Mouse (Mus musculus) megakaryocyte, embryonic 14.5 days (primary cell): ENCODE measurements around the gene Papln. TPM values are rescaled to one million over a fixed set of nuclear protein-coding genes. Genes with fewer than 3 reads are reported as not detected.

ENCODE experiments used
- H3K27me3 ChIP-seq: replicated peaks from 2 replicates; pipeline ENCODE3; 2012; ENCODE audit warnings: inconsistent platforms
- H3K36me3 ChIP-seq: replicated peaks from 2 replicates; pipeline ENCODE3; 2012; ENCODE audit warnings: low read length, inconsistent platforms, mixed read lengths
- H3K4me1 ChIP-seq: 2 replicates; pipeline ENCODE4 v1.6.1; 2012; ENCODE audit warnings: inconsistent platforms
- H3K4me3 ChIP-seq: replicated peaks from 2 replicates; pipeline ENCODE3; 2012; ENCODE audit warnings: moderate library complexity, mild to moderate bottlenecking, inconsistent platforms
- H3K9me3 ChIP-seq: 2 replicates; pipeline ENCODE4 v1.6.1; 2012; ENCODE audit warnings: inconsistent platforms
- FLI1 ChIP-seq: IDR thresholded peaks from 2 replicates; pipeline ENCODE4 v1.6.1; 2012; ENCODE audit warnings: low read length, inconsistent platforms, mixed read lengths
- GATA1 ChIP-seq: IDR thresholded peaks from 3 replicates; pipeline ENCODE4 v1.6.1; 2012; ENCODE audit warnings: mixed read lengths, low read length, inconsistent platforms, borderline replicate concordance
- polyA plus RNA-seq: library from polyadenylated mRNA; stranded (reverse); fragments of >175 nt; gene quantifications from 2 replicates; pipeline ENCODE4 v1.2.3, GENCODE M21; 2012; ENCODE audit warnings: low replicate concordance; ENCODE audit not compliant: insufficient read depth

The Papln gene
- polyA plus RNA-seq, 1 experiment, result 0.22 TPM

GRCm38 (mm10) chr12:83782669-83783068, 19.2 kb downstream of the Papln start:
- no peaks in the 10 kb centered on the region for H3K36me3 ChIP-seq
- TF ChIP-seq GATA1 (no peak), FLI1 (no peak)
- peaks cover 76% of the 10 kb centered on the region for H3K27me3 ChIP-seq
- H3K9me3 ChIP-seq, result no peaks in the 10 kb centered on the region
- no peak overlapping the region for H3K4me3 ChIP-seq
- 0 out of 2 replicates have a peak, but pooled peaks cover 3% of the 10 kb centered on the region for H3K4me1 ChIP-seq

- Histone ChIP-seq H3K4me3 (no peak overlapping the region), H3K4me1 (0 out of 2 replicates have a peak, but pooled peaks cover 3% of the 10 kb centered on the region), H3K27me3 (peaks cover 67% of the 10 kb centered on the region), H3K36me3 (no peaks in the 10 kb centered on the region), H3K9me3 (no peaks in the 10 kb centered on the region)
- no peak for TF ChIP-seq FLI1
- no peak for TF ChIP-seq GATA1
Observed at GRCm38 (mm10) chr12:83785305-83785704, 21.9 kb downstream of the Papln start.

- no peak for TF ChIP-seq GATA1
- no peak for TF ChIP-seq FLI1
- Histone ChIP-seq H3K9me3 (no peaks in the 10 kb centered on the region), H3K4me3 (no peak overlapping the region), H3K4me1 (peaks cover 18% of the 10 kb centered on the region), H3K27me3 (peaks cover 30% of the 10 kb centered on the region), H3K36me3 (peaks cover 33% of the 10 kb centered on the region)
Observed at GRCm38 (mm10) chr12:83789051-83789780, 25.8 kb downstream of the Papln start.

- H3K4me1 ChIP-seq, result peaks cover 18% of the 10 kb centered on the region
- no peak for TF ChIP-seq FLI1
- TF ChIP-seq GATA1, result no peak
- H3K27me3 ChIP-seq, result peaks cover 27% of the 10 kb centered on the region
- H3K4me3 ChIP-seq, result no peak overlapping the region
- no peaks in the 10 kb centered on the region for H3K9me3 ChIP-seq
- H3K36me3 ChIP-seq, result peaks cover 38% of the 10 kb centered on the region
Observed at GRCm38 (mm10) chr12:83789781-83790140, 26.3 kb downstream of the Papln start.

GRCm38 (mm10) chr12:83790749-83791148, 27.3 kb downstream of the Papln start:
- peaks cover 24% of the 10 kb centered on the region for H3K27me3 ChIP-seq

GRCm38 (mm10) chr12:83791737-83792136, 28.3 kb downstream of the Papln start:
- Histone ChIP-seq H3K4me1 (peaks cover 15% of the 10 kb centered on the region), H3K9me3 (no peaks in the 10 kb centered on the region), H3K36me3 (peaks cover 56% of the 10 kb centered on the region), H3K27me3 (peaks cover 15% of the 10 kb centered on the region), H3K4me3 (no peak overlapping the region)
- TF ChIP-seq GATA1 (no peak), FLI1 (no peak)

More at GRCm38 (mm10) chr12:83790749-83791148, 27.3 kb downstream of the Papln start:
- Histone ChIP-seq H3K4me1 (peaks cover 18% of the 10 kb centered on the region), H3K4me3 (no peak overlapping the region), H3K36me3 (peaks cover 48% of the 10 kb centered on the region), H3K9me3 (no peaks in the 10 kb centered on the region)
- TF ChIP-seq FLI1 (no peak), GATA1 (no peak)

GRCm38 (mm10) chr12:83792706-83793410, 29.4 kb downstream of the Papln start:
- TF ChIP-seq GATA1, result no peak
- TF ChIP-seq FLI1, result no peak
- peak overlapping the region; percentile 29 for H3K4me3 ChIP-seq
- peaks cover 11% of the 10 kb centered on the region for H3K27me3 ChIP-seq
- peaks cover 66% of the 10 kb centered on the region for H3K36me3 ChIP-seq
- H3K4me1 ChIP-seq, result peaks cover 15% of the 10 kb centered on the region
- H3K9me3 ChIP-seq, result no peaks in the 10 kb centered on the region

GRCm38 (mm10) chr12:83795051-83795450, 31.6 kb downstream of the Papln start:
- Histone ChIP-seq H3K27me3 (no peaks in the 10 kb centered on the region), H3K4me1 (peaks cover 15% of the 10 kb centered on the region), H3K9me3 (no peaks in the 10 kb centered on the region), H3K4me3 (no peak overlapping the region), H3K36me3 (peaks cover 88% of the 10 kb centered on the region)
- TF ChIP-seq FLI1 (no peak), GATA1 (no peak)

- peaks cover 93% of the 10 kb centered on the region for H3K36me3 ChIP-seq
- peaks cover 15% of the 10 kb centered on the region for H3K4me1 ChIP-seq
- TF ChIP-seq GATA1, result no peak
- H3K27me3 ChIP-seq, result no peaks in the 10 kb centered on the region
- H3K4me3 ChIP-seq, result no peak overlapping the region
- no peaks in the 10 kb centered on the region for H3K9me3 ChIP-seq
Observed at GRCm38 (mm10) chr12:83795586-83795985, 32.2 kb downstream of the Papln start.

GRCm38 (mm10) chr12:83798313-83798712, 34.9 kb downstream of the Papln start:
- H3K4me3 ChIP-seq, result no peak overlapping the region
- no peaks in the 10 kb centered on the region for H3K27me3 ChIP-seq
- peaks cover 91% of the 10 kb centered on the region for H3K36me3 ChIP-seq
- TF ChIP-seq GATA1 (no peak), FLI1 (no peak)
- no peaks in the 10 kb centered on the region for H3K4me1 ChIP-seq
- H3K9me3 ChIP-seq, result no peaks in the 10 kb centered on the region
